Mouse (Mus musculus) urinary bladder, postnatal 36 days (tissue): Measurements from ENCODE around the gene Ciart.
"Not testable (repeated sequence)": the region's sequence is repeated elsewhere in the genome, so short reads cannot be mapped to it uniquely, and the experiment has no call there.

Experiments
- DNase-seq, 2 experiments: peaks; one replicate each; pipeline ENCODE4 v3.0.0; 2022; ENCODE audit warnings: low spot score in 2 of 2, mixed read lengths in 1 of 2

Gene Ciart

DNA sequence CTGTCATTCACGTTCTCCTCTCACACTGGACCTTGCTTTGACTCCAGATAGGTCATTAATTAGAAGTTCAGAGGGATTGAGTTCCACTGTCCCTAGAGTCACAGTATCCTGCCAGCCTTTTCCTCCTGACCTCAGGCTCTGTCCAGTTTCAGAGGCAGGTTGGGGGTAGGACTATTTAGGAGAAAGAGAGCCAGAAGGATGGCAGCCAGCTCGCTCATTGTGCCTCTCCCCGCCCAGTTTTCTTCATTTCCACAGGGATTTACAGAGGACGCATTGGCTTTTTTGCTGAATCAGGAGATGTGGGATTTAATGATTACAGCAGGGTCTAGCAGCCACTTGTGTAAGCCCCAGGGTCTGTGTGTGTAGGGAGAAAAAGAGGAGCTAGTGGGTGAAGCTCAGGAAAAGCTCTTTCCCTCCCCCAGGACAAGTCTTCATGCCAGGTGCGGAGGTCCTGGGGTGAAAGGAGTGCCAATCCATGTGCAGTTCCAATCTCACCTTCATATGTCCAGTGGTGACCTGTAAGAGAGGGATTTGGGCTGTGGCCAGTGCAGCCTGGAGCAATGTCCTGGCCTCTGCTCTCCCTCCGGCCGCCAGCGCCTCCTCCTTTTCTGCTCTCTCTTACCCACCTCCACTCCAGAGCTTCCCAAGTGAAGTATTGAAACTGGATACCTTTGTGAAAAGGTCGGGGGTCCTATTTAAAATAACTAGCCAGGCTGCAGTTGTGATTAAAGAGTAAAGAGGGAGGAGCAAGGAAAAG, 19.7 kb upstream of the Ciart start:
- no peak for DNase-seq

DNA sequence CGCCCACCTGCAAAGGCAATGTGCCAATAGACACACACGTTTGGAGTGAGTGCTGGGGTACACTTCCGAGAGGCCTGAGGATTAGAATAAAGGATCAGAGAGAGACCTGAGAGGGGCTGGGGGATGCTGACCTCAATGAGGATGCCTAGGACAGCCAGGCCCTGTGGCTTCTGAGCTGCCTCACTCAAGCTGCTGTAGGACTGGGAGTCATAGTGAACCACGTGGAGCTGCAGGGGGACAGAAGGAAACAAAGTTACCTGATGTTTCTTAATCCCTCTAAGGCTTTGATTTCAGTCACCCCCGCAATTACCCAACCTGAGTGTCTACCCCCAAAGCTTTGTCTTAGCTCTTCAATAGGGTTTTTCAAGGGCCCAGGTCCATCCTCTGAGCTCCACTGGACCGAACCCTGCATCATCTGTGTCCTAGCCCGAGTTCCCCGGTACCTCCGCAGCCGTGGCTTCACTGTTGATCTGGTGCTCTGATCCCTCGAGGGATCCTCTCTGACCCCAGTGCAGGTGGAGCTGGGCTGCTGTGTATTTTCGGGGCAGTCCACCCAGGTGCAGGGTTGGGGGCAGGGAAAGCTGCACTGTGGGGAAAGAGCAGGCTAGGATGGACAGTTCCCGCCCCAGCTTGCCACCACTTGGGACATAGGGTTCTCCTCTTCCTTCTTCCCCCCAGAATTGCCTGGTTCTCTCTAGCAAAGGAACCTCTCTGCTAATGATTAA, 17.9 kb upstream of the Ciart start:
- no peak for DNase-seq

GRCm38 (mm10) chr3:95895501-95895900, 13.4 kb upstream of the Ciart start:
- DNase-seq: not testable (repeated sequence)

DNA sequence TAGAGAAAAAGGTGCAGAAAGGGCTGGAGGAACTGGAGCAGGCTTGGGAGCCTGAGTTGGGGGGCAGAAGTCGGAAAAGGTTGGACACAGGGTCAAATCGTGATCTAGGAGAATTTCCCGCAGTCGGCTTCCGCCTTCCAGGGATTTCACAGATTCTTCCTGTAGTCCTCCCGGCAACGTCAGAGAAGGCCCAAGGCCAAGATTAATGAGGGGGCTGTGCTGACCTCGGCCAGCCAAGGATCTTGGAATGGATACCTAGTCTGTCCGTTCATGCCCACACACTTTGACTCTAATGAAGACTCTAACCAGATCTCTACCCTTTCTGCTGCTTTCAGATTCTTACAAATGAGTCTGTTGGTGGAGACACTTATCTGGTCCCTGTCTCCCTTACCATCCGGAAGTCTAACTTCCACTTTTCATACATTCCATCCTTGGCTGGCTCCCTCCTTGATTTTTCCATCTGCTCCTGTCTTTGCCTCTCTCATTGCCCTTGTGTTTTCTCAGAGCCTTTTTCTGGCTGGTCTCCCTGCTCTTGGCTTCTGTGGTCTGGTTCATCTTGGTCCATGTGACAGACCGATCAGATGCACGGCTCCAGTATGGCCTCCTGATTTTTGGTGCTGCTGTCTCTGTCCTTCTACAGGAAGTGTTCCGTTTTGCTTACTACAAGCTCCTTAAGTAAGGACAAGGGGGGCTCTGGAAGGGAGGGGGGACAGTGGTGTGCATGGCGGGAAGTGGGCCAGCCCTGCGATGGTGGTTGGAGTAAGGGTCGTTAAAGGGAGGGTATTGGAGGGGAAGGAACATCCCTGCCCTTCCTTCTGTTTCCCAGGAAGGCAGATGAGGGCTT, 12.5 kb upstream of the Ciart start:
- peak; percentile 34 to 65 for DNase-seq

DNA sequence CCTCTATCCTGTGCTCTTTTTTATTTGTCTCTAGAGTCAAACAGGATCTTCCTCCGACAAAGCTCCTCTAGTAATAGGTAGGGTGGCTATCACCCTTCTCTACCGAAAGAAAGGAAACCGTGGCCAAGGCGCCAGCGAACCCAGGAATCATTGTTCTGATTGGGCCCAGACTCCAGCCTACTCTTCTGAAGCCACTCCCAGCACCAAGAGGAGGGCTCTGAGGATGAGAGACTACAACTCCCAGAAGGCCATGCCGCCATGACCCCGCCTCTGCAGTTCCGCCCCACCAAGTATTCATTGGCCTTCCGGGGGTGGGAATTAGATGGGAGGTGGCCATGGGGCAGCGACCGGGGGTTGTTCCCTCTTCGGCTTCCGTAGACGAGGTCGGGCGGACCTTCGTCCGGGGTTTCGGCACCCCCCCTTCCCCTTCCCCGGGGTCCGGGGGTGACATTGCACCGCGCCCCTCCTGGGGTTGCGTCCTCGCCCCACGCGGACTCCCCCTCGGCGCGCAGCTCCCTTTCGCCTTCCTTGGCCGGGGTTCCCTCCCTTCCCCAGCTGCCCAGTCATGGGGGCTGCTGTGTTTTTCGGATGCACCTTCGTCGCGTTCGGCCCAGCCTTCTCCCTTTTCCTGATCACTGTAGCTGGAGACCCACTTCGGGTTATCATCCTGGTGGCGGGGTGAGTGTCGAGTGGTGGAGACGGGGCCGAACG, 11.7 kb upstream of the Ciart start, which contains the start of gene Aph1a:
TSS of gene Aph1a (plus strand) at position 364 of the 711 bp plus-strand sequence.
- DNase-seq: peak; percentile 93 to 97

DNA sequence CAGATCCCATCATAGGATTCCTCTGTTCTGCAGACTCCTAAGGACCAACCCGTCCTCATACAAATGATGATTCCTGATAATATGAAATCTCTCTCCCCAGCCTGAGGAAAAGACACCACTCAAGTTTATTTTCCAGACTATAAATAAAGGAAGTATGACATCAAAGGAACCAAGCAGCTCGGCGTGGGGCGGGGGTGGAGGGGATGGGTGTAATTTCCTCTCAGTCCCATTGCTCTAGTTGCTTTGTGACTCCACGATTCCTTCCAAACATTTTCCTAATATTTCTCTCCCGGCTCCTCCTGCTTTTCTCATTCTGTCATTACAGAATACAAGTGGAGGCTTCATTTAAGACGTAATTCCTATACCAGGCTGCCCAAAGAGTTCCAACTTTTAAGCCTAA, 11.1 kb upstream of the Ciart start:
- no peak for DNase-seq

DNA sequence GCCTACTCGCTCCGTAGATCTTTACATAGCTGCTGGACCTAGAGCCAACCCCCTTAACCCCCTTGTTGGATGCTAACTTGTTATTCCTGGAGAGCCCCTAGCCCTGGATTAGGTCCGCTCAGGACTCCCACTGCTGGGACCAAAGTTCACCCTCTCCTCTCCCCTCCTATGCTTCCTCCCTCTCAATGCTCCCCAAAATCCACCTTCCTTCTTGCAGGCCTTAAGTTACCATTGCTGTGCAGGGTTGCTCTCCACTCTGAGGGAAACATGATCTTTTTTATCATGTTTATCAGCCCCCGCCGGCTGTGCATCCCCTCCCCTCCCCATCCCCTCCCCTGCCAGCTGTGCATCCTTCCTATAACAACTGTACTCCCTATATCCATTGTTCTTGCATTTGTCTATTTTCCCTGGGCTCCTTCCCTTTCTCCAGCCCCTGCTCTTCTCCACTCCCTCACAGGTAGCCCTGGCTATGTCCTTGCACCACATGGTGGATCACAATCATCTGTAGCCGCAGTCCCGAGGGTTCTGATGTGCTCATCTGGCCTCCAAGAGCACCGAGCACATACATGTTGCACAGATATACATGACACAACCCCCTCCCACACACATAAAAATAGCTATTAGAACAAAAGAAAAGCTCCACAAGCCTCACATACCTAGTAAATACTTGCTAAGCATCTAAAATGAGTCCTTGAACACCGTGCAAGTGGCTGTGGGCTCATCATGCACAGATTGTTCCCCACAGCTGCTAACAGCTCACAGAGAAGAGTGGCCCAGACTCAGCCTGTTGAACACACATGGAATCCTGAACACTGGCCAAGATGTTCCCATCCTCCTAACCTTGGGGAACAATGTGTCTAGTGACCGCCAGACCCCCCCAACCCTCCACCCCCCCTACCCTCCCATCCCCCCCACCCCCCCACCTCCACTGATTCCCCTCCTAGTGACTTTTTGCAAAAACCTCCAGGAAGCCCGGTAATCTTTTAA, 10.3 kb upstream of the Ciart start:
- DNase-seq: no peak

DNA sequence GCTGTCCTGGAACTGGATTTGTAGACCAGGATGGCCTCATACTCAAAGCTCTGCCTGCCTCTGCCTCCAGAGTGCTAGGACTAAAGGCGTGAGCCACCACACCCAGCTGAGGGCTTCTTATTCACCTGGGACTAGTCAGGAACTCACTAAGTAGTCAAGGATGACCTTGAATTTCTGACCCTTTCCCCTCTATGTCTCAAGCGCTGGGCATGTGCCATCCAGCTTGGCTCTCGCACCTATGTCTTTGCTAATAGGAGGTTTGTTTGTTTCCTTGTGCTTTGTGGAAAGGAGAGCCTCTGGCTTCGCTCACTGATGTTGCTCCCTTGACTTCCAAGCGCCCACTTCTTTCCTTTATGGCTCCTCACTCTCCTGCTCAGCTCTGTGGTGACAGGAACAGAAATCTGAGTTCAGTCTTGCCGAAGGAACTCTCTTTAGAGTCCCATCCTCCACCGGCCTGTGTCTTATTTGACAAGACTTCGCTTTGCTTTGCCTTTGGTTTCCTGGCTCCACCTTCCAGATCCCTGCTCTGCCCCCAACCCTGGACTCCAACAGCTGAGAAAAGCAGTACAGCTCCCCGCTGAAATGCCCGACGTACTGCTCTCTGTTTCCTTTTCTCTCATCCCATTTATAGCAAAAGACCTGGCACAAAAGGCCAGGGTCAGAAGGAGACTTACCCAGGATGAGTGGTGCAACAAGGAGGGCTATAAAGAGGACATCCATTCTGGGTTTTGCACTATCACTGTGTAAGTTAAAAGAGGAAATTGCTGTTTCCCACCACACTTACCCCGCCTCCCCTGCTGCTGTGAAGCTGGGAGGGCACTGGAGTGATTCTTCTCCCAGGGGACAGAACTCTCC, 9.4 kb upstream of the Ciart start, which contains the start of gene BC028528:
TSS of gene BC028528 (minus strand) at position 795 of the 855 bp plus-strand sequence.
- peak in 1 of 2 experiments; percentile 31 for DNase-seq

GRCm38 (mm10) chr3:95889664-95890063, 7.6 kb upstream of the Ciart start:
- no peak for DNase-seq

- DNase-seq: no peak
Observed at GRCm38 (mm10) chr3:95887596-95887995, 5.5 kb upstream of the Ciart start.

- no peak for DNase-seq
Observed at GRCm38 (mm10) chr3:95884400-95884799, 2.3 kb upstream of the Ciart start.

GRCm38 (mm10) chr3:95882816-95883425, 870 bp upstream of the Ciart start:
- peak; percentile 49 to 67 for DNase-seq

GRCm38 (mm10) chr3:95879063-95879462, 3.0 kb downstream of the Ciart start:
- no peak for DNase-seq

DNA sequence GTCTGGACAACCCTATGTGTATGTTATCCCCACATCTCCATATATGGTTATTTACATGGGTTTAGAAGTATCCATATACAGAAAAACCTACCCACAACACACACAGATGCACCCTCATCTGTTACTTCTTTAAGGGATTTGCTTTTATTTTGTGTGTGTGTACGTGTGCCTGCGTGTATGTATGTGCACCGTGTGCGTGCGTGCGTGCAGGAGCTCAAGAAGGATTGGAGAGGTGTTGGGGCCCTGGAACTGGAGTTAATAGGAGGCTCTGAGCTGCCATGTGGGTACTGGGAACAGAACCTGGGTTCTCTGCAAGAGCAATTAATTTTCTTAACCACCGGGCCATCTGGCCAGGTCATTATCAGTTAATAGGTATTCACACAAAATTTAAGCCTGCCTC, 10.0 kb downstream of the Ciart start:
- DNase-seq: no peak

- peak; percentile 77 to 86 for DNase-seq
Observed at GRCm38 (mm10) chr3:95871392-95871867, 10.6 kb downstream of the Ciart start, which contains the start of gene Mrps21. Gene Mrps21 (minus strand): TSS chr3:95871519.

GRCm38 (mm10) chr3:95870976-95871375, 11.1 kb downstream of the Ciart start:
- no peak for DNase-seq

DNA sequence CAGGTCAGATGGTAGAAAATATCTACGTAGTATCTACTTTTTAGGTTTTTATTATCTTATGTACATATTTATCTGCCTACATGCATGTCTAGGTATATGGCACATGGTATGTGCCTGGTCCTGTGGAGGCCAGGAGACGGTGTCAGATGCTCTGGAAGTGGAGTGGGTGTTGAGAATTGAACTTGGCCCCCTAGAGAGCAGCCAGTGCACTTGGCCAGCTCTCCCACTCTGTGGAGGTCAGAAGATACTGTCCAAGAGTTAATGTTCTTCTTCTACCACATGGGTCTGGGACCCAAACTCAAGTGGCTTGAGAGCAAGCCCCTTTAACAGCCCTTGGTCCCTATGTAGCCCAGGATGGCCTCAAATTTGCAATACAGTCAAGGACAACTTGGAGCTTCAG, 14.6 kb downstream of the Ciart start:
- DNase-seq: no peak

DNA sequence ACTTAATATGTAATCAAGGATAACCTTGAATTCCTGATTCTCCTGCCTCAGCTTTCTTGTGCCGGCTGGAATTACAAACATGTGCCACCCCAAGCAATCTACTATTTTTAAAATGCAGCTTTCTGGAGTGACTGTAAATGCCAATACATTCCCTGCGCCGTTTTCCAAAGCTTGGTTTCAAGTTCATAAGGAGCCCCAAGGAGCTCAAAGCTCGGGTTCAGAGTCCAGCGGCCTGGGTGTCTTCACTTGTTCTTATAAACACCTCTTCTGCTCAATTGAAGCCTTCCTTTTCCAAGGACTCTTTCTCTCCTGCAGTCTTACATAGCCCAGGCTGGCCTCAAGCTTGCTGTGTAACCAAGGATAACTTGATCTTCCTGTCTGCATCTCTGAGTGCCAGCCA, 16.0 kb downstream of the Ciart start:
- no peak for DNase-seq

DNA sequence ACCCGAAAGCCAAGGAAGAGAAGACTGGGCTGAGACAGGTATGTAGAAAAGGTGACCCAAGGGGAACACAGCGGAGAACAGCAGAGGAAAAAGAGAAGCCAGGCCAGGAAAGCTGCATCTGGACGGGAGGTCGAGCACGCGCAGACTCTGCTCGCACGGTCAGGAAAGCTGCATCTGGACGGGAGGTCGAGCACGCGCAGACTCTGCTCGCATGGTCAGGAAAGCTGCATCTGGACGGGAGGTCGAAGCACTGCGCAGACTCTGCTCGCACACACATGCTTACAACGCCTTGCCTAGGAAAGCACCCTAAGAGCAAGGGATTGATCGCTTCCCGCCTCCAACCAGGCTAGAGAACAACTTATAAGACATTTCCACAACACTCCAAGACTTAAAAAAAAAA, 16.5 kb downstream of the Ciart start:
- DNase-seq: no peak
